Mouse (Mus musculus) stomach, embryonic 15.5 days (tissue): ENCODE results near the gene Mthfd2. TPM values are rescaled to one million over a fixed set of nuclear protein-coding genes. Genes with fewer than 3 reads are reported as not detected.

Source experiments
- ATAC-seq: fragments of 200-750 bp; cut with Nextera tagmentation; 2 replicates; pipeline ENCODE4 v1.8.0; 2017; ENCODE audit warnings: low read depth, moderate number of reproducible peaks, moderate TSS enrichment; ENCODE audit not compliant: insufficient read depth, low FRiP score
- H3K27ac ChIP-seq: fragments of 300-500 bp; sonication (generic); 2 replicates; pipeline ENCODE4 v1.5.1; 2015; ENCODE audit warnings: mild to moderate bottlenecking, inconsistent platforms
- H3K27me3 ChIP-seq: fragments of 300-500 bp; sonication (generic); replicated peaks from 2 replicates; pipeline ENCODE4 v1.6.1; 2015; ENCODE audit warnings: inconsistent platforms
- H3K36me3 ChIP-seq: fragments of 300-500 bp; sonication (generic); 2 replicates; pipeline ENCODE4 v1.6.1; 2015; ENCODE audit warnings: inconsistent platforms
- H3K4me1 ChIP-seq: fragments of 300-500 bp; sonication (generic); 2 replicates; pipeline ENCODE4 v1.6.1; 2015; ENCODE audit warnings: inconsistent platforms
- H3K4me2 ChIP-seq: fragments of 300-500 bp; sonication (generic); 2 replicates; pipeline ENCODE4 v1.6.1; 2015; ENCODE audit warnings: mild to moderate bottlenecking, inconsistent platforms
- H3K4me3 ChIP-seq: fragments of 300-500 bp; sonication (generic); replicated peaks from 2 replicates; pipeline ENCODE4 v1.5.1; 2015; ENCODE audit warnings: inconsistent platforms
- H3K9ac ChIP-seq: fragments of 300-500 bp; sonication (generic); 2 replicates; pipeline ENCODE4 v1.6.1; 2015; ENCODE audit warnings: inconsistent platforms
- H3K9me3 ChIP-seq: fragments of 300-500 bp; sonication (generic); 2 replicates; pipeline ENCODE4 v1.6.1; 2016; ENCODE audit warnings: inconsistent platforms
- WGBS: fragments of 180-500 bp; shearing (Covaris S2); methylation state at CpG from one replicate; pipeline ENCODE4 v1.1.7; 2015; 5-methylcytosine and 5-hydroxymethylcytosine counted together
- polyA plus RNA-seq: library from polyadenylated mRNA; unstranded; fragments of >200 nt; fragmentation: Nextera tagmentation; extraction: Ambion mirVana; gene quantifications from 2 replicates; pipeline ENCODE4 v1.2.1, GENCODE M21; 2015

The Mthfd2 gene
- polyA plus RNA-seq: 33.7 and 42.0 TPM in 2 replicates

DNA sequence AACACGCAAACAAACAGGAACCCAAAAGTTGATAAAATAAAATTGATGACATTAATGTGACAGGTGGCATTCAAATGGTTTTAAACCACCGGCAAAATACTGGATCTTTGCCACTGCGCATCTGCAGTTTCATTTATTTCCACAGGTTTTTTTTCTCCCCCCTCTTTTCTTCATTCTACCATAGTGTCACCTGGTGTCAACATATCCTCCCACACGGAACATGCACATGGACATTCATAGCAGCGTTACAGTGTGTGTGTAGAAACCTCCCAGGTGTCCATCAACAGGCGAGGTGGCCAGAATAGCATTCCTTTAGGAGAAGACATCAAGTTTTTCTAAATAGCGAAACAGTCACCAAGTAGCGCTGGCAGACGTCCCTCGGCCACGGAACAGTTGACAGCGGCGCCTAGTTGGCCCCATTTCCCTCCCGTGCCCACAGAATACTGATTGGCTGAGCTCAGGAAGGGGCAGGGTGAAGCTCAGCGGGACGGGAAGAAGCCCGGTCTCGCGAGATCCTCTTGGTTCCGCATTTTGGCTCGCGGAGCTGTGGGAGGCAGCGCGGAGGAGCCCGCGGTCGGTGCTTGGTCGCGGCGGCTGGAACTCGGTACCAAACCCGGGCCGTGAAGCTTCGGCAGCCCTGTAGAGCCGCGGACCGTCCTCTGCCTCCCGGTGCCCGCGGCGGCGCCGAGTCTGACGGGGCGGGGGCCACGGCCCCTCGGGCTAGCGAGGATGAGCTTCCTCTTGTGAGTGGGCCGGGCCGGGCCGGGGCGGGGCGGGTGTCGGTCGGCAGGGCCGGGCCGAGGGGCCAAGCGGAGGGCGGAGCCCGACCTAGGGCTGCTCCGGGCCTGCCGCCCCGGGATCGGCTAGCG, at the start of gene Mthfd2, which contains the start of gene Mob1a:
Gene Mthfd2, minus strand, starts transcription at position 384 of the 869 bp plus-strand sequence.
Gene Mob1a, plus strand, starts transcription at position 492 of the 869 bp plus-strand sequence.
- peak within 1 kb of the TSS; percentile 97 for H3K27ac ChIP-seq
- H3K9ac ChIP-seq: peak within 1 kb of the TSS; percentile 84
- H3K27me3 ChIP-seq: no peaks in the 10 kb centered on the region
- H3K9me3 ChIP-seq: no peaks in the 10 kb centered on the region
- H3K4me1 ChIP-seq: peaks cover 6% of the 10 kb centered on the region
- peaks cover 7% of the 10 kb centered on the region for H3K36me3 ChIP-seq
- peak; percentile 97 for ATAC-seq
- peak within 1 kb of the TSS; percentile 74 for H3K4me2 ChIP-seq
- WGBS: under 1% methylated on average over 62 of the region's 65 CpGs
- peak within 1 kb of the TSS; percentile 94 for H3K4me3 ChIP-seq

DNA sequence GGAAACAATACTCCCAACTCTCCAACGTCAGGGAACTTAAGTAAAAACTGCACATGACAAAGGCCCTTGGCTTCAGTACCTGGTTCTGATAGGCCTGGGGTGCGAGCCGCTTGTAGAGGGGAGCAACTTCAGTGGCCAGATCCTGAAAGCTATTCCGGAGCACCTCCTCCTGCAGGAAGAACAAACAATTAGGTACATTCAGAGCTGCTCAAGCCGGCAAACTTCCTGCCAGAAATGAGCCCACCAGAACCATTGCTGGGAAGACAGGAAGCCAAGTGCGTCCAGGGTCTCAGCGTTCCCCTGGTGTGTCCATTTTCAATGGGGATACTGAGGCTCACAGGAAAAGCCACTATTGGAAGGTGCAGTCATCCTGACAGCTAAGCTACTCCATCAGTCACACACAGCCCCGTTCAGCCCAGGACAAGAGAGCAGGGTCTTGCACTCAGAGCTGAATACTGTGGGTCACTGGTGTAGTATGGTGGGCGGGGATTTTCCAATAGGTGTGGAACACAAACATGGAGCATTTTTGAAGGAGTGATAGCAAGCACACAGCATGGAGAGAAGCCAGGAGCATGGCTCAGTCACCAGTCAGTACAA, 48.1 kb upstream of the Mthfd2 start:
- H3K27me3 ChIP-seq: no peaks in the 10 kb centered on the region
- WGBS: 85% methylated on average over 9 of the region's 9 CpGs
- H3K36me3 ChIP-seq: peaks cover 72% of the 10 kb centered on the region
- H3K9me3 ChIP-seq: no peaks in the 10 kb centered on the region
- H3K9ac ChIP-seq: no peak overlapping the region
- no peak for ATAC-seq
- no peak overlapping the region for H3K4me3 ChIP-seq
- no peak overlapping the region for H3K27ac ChIP-seq
- no peak overlapping the region for H3K4me2 ChIP-seq
- no peaks in the 10 kb centered on the region for H3K4me1 ChIP-seq

DNA sequence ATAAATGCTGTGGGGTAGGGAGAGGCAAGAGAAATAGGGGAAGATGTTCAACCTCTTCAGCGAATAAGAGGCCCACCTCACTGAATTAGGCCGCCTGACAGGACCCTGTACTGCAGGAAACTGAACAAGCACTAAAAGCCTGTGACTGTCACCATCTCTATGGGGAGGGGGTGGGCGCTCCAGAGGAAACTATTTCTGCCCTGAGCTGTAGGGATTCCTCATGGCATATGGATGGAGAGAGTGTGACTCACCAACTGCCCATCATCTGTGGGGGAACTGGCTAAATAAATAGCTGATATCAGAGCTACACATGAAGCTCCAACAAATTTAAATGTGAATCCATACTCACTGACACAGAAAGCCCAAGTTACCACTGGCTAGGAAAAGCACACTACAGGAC, 45.6 kb upstream of the Mthfd2 start:
- WGBS: 92% methylated on average over 3 of the region's 3 CpGs
- H3K27me3 ChIP-seq: no peaks in the 10 kb centered on the region
- H3K4me3 ChIP-seq: no peak overlapping the region
- no peak overlapping the region for H3K4me2 ChIP-seq
- no peaks in the 10 kb centered on the region for H3K9me3 ChIP-seq
- peaks cover 77% of the 10 kb centered on the region for H3K36me3 ChIP-seq
- ATAC-seq: no peak
- H3K4me1 ChIP-seq: no peaks in the 10 kb centered on the region
- no peak overlapping the region for H3K27ac ChIP-seq
- H3K9ac ChIP-seq: no peak overlapping the region

DNA sequence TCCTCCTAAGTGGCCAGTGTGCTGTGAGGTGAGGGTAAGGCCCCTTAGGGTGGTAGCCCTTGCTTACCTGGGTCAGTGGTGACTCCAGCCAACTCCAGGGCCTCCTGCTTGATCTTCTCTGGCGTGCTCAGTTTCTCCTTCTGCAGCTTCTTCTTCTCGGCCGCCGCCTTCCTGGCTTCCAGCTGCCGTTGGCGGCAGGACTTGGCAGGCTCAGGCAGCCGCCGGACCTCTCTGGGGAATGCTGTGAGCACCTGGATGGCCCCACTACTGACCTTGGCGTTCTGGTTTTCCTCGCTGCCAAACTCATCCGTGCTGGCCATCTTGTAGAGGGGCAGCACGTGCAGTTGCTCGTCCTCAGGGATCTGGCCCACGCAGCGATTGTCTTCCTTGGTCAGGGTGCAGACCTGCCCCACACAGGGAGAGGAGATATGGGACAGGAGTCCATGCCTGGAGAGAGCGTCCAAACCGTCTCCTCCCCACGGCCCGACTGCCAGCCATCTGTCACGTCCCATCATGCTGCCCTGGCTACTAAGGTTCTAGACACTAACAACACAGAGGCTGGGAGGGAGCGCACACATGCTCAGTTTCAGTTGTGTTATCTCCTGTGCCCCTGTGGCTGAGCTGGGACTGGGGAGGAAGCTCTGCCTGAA, 44.7 kb upstream of the Mthfd2 start:
- Histone ChIP-seq H3K27ac (no peak overlapping the region), H3K36me3 (peaks cover 71% of the 10 kb centered on the region), H3K4me3 (no peak overlapping the region), H3K9ac (no peak overlapping the region), H3K4me2 (no peak overlapping the region), H3K9me3 (no peaks in the 10 kb centered on the region), H3K27me3 (no peaks in the 10 kb centered on the region), H3K4me1 (no peaks in the 10 kb centered on the region)
- WGBS: 86% methylated on average over 21 of the region's 21 CpGs
- no peak for ATAC-seq

DNA sequence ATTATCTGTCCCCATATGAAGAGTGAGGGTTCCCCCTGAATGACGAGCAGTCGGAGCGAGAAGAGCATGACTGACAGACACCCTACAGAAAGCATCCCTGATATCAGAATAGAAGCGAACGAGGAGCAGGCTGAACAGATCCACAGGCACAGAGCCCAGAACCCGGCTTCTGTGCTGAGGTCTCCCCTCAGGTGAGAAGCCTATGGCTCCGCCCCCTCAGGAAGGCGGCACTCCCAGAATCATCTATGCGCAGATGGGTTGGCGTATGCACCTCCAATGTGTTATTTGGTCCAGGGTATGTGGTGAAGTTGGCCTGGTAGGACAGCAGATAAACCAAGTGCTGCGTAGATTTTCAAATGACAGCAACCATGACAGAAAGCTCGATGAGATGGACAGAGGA, 37.4 kb upstream of the Mthfd2 start:
- Histone ChIP-seq H3K9me3 (no peaks in the 10 kb centered on the region), H3K36me3 (peaks cover 19% of the 10 kb centered on the region), H3K27ac (no peak overlapping the region), H3K9ac (no peak overlapping the region), H3K27me3 (no peaks in the 10 kb centered on the region), H3K4me3 (no peak overlapping the region), H3K4me2 (no peak overlapping the region), H3K4me1 (no peaks in the 10 kb centered on the region)
- 90% methylated on average over 12 of the region's 12 CpGs for WGBS
- no peak for ATAC-seq

DNA sequence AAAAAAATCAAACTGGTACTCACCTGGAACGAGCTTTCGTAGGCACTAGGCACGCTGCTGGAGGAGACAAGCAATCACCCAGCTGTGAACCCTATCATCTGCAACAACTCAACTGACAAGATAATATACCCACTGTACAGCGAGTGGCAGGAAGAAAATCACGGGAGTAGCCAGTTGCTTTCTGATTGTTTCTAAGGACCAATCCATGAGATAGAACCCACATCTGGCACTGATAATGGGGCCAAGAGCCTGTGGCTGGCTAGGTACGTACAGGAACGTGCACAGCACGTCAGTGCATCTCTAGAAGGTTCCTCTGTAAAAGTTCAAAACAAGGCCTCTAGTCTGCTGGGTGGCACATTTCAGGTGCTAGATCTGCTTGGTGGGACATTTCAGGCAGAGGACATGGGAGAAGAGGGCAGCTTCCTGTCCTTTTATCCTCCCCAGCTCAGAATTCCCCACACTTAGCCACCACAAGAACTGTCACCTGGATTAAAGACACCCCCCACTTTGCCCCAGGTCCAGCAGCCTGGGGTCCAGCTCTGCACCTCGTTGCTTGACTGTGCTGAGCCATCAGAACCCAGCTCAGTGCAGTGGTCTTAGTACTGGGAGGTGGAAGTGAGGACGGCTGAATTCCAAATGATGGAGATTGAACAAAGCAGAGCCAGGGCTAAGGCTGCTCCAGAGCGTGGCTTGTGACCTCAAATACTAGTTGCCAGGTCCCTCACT, 36.0 kb upstream of the Mthfd2 start:
- Histone ChIP-seq H3K36me3 (peaks cover 18% of the 10 kb centered on the region), H3K9me3 (no peaks in the 10 kb centered on the region), H3K4me3 (no peak overlapping the region), H3K27me3 (no peaks in the 10 kb centered on the region), H3K27ac (no peak overlapping the region), H3K4me2 (no peak overlapping the region), H3K4me1 (no peaks in the 10 kb centered on the region), H3K9ac (no peak overlapping the region)
- 86% methylated on average over 11 of the region's 11 CpGs for WGBS
- ATAC-seq: no peak

DNA sequence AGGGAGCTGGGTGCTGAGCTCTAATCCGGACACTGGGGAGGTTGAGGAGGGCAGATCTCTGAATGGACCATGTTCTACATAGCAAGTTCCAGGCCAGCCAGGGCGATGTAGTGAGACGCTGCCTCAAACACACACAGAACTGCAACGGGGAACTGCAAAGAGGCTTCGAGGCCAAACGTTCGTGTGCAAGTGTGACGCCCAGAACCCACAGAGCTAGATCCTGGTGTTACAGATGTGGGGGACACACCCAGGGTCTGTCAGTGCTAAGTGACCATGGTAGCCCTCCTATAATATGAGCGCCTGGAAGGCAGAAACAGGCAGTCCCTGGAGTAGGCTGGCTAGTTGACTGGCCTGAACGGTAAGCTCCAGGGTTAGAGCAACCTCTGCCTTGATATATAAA, 31.7 kb upstream of the Mthfd2 start:
- Histone ChIP-seq H3K4me1 (no peaks in the 10 kb centered on the region), H3K27ac (no peak overlapping the region), H3K36me3 (peaks cover 27% of the 10 kb centered on the region), H3K9me3 (no peaks in the 10 kb centered on the region), H3K4me3 (no peak overlapping the region), H3K27me3 (no peaks in the 10 kb centered on the region), H3K4me2 (no peak overlapping the region), H3K9ac (no peak overlapping the region)
- WGBS: 87% methylated on average over 10 of the region's 10 CpGs
- ATAC-seq: no peak

DNA sequence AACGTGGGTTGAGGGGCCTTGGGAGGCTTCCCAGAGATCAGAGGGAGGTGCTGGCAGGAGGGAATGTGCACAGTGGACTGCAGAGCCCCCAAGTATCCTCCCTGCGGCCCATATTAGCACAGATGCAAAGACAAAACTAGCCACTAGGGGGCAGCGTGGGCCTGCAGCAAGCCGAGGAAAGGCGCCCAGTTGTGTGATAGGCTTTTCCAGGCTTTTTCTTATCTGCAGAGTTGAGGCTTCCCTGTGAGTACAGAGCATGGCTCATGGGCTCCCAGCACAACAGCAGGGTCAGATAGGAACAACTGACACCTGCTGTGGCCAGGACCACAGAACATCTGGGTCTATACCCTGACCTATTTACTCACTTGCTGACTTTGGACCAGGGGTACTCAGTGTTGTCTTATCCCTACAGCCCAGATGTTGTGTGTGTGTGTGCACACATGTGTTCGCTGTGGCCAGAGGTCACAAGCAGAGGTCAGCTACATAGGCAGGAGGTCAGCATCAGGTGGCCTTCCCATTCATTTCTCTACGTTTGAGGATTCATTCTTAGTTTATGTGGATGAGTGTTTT, 30.9 kb upstream of the Mthfd2 start:
- peak; percentile 44 for ATAC-seq
- Histone ChIP-seq H3K4me2 (no peak overlapping the region), H3K27ac (no peak overlapping the region), H3K36me3 (peaks cover 27% of the 10 kb centered on the region), H3K4me3 (no peak overlapping the region), H3K27me3 (no peaks in the 10 kb centered on the region), H3K9me3 (no peaks in the 10 kb centered on the region), H3K9ac (no peak overlapping the region), H3K4me1 (no peaks in the 10 kb centered on the region)
- 22% methylated on average over 7 of the region's 7 CpGs for WGBS

DNA sequence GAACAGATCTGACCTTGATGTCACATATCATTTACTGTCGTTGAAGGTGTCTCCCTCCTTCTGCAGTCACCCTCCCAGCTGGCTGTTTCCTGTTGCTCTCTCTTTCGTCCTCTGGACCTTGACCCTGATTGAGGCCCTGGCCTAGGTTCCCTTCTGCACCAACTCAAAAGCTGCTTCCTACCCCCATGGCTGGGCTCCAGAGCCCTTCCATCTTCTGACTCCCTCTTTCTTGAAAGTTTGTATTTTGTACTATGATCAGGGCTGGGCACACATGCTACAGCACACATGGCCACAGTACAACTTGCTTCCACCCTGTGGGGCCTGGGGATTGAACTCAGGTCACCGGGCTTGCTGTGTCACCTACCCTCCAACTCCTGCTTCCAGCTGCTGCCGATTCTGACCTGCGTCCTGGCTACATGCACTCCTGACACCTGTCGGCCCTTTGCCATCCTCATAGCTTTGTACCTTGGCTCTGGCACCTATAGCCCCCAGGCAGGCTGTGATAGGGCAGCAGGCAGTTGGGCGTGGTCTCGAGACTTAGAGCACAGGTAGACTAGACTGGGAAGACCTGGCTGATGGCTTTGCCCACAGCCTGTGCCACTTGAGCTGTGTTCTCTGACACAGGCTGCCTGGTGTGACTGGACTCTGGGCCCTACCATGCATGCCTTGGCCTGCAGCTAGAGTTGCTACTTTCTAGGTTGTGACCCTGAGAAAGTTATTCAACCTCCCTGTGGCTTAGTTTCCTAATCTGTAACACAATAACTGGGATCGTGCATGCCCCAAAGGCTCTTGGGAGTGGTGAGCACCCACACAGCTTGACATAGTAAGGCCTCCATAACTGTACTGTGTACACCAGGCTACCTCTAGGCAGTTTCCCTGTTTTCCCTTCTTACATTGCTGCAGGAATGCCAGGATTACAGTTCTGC, 29.4 kb upstream of the Mthfd2 start:
- no peak for ATAC-seq

DNA sequence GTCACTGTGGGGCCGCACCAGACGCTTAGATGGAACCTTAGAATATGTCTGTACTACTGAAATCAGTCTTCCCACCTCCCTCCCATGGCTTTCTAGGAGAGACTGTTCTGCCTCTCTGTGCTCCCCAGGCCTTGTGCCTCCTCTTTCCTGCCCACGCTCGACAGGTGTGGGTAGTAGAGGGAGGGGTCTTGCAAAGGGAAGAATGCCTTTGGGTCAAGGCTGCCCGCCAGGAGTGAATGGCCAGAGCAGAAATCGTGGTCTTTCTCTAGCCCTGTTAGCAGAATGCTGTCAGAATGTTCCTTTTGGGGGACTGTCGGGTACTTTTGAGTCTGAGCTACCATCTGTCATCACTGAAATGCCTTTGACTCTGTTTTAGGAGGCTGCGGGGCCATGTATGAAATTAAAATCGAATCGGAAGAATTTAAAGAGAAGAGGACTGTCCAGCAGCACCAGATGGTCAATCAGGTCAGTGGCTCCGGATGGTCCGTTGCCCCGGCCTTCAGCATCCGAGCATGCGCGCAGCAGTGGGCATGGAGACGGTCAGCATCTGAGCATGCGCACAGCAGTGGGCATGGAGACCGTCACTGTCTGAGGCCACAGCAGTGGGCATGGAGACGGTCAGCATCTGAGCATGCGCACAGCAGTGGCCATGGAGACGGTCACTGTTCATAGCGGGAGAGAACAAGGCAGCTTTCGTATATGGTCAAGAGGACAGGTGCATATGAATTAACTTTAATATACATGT, 27.1 kb upstream of the Mthfd2 start:
- Histone ChIP-seq H3K27ac (no peak overlapping the region), H3K4me2 (no peak overlapping the region), H3K4me1 (peaks cover 8% of the 10 kb centered on the region; the same call in 1 of the 2 replicates), H3K36me3 (peaks cover 19% of the 10 kb centered on the region; the same call in 1 of the 2 replicates), H3K27me3 (no peaks in the 10 kb centered on the region), H3K9me3 (no peaks in the 10 kb centered on the region), H3K9ac (no peak overlapping the region), H3K4me3 (no peak overlapping the region)
- WGBS: 93% methylated on average over 24 of the region's 24 CpGs
- no peak for ATAC-seq

More for the DNA sequence above, 29.4 kb upstream of the Mthfd2 start:
- 80% methylated on average over 9 of the region's 9 CpGs for WGBS
- H3K9ac ChIP-seq: no peak overlapping the region
- no peak overlapping the region for H3K4me2 ChIP-seq
- H3K36me3 ChIP-seq: peaks cover 27% of the 10 kb centered on the region; the same call in 1 of the 2 replicates
- no peaks in the 10 kb centered on the region for H3K9me3 ChIP-seq
- no peak overlapping the region for H3K4me3 ChIP-seq
- H3K27ac ChIP-seq: no peak overlapping the region
- peaks cover 4% of the 10 kb centered on the region; the same call in 1 of the 2 replicates for H3K4me1 ChIP-seq
- H3K27me3 ChIP-seq: no peaks in the 10 kb centered on the region
